19 mouse cellular contexts compared by ENCODE assay signal in genomic region chr10:85971826-85972225, GRCm38 (mm10). TPM values are rescaled to one million over a fixed set of nuclear protein-coding genes. Genes with fewer than 3 reads are reported as not detected.
"Had no signal": no experiment of that assay in that cellular context is flagged by ENCODE, and none has a peak within 500 bp of the region (broad histone marks: within the 10 kb centered on the region; RNA-seq: fewer than 3 reads in every experiment).

No protein-coding gene starts in this region.

- H3K4me1 ChIP-seq: neural tube, embryonic 13.5 days; neural tube, embryonic 15.5 days; stomach, embryonic 15.5 days had no signal

- H3K9me3 ChIP-seq: neural tube, embryonic 15.5 days; stomach, embryonic 15.5 days had no signal

- H3K27ac ChIP-seq: neural tube, embryonic 13.5 days; neural tube, embryonic 15.5 days had no signal

- H3K4me3 ChIP-seq: neural tube, embryonic 13.5 days; neural tube, embryonic 15.5 days; stomach, embryonic 15.5 days had no signal

- DNase-seq: retina, postnatal 1 day; right cerebral cortex, adult 18-20 months; right cerebral cortex, postnatal 14 days; right cerebral cortex, postnatal 25 days; right cerebral cortex, postnatal 4 days; spleen, adult 18-20 months; thymus, adult 18-20 months; thymus, adult 2 months; thymus, postnatal 14 days; thymus, postnatal 25 days; thymus, postnatal 36 days; thymus, postnatal 4 days had no signal

- H3K27me3 ChIP-seq: neural tube, embryonic 13.5 days; neural tube, embryonic 15.5 days; stomach, embryonic 15.5 days had no signal

- H3K36me3 ChIP-seq: neural tube, embryonic 13.5 days; neural tube, embryonic 15.5 days; stomach, embryonic 15.5 days had no signal

RNA-seq across cellular contexts. Expression of gene Bpifc, which starts 39.9 kb away (rescaled TPM):
- total RNA-seq: neutrophil, adult 5-6 weeks had no signal
- polyA plus RNA-seq: neural tube, embryonic 13.5 days; neural tube, embryonic 14.5 days; small intestine, adult 2 months; spleen, adult 2 months had no signal

RNA-seq across cellular contexts. Expression of gene Ascl4, which starts 44.3 kb away (rescaled TPM):
- total RNA-seq: neutrophil, adult 5-6 weeks had no signal
- polyA plus RNA-seq: neural tube, embryonic 13.5 days; thymus, adult 2 months had no signal
